Mouse (Mus musculus) intestine, postnatal 0 days (tissue): ENCODE results near the gene Efcab2. TPM values are rescaled to one million over a fixed set of nuclear protein-coding genes. Genes with fewer than 3 reads are reported as not detected.
A peak's percentile ranks its signal among the peaks of the same experiment; 100 is the strongest.

ENCODE experiments used
- ATAC-seq: fragments of 200-750 bp; cut with Nextera tagmentation; 2 replicates; pipeline ENCODE4 v1.8.0; 2017; ENCODE audit warnings: mild to moderate bottlenecking, moderate TSS enrichment, moderate library complexity
- H3K27ac ChIP-seq: fragments of 300-500 bp; sonication (generic); 2 replicates; pipeline ENCODE4 v1.5.1; 2014; ENCODE audit warnings: mild to moderate bottlenecking, low read depth, low read length, moderate library complexity
- H3K27me3 ChIP-seq: fragments of 300-500 bp; sonication (generic); replicated peaks from 2 replicates; pipeline ENCODE4 v1.6.1; 2014; ENCODE audit warnings: low read length, mixed read lengths; ENCODE audit not compliant: control insufficient read depth, insufficient read depth
- H3K36me3 ChIP-seq: fragments of 300-500 bp; sonication (generic); 2 replicates; pipeline ENCODE4 v1.6.1; 2014; ENCODE audit warnings: mild to moderate bottlenecking, moderate library complexity; ENCODE audit not compliant: control insufficient read depth, insufficient read depth
- H3K4me1 ChIP-seq: fragments of 300-500 bp; sonication (generic); replicated peaks from 2 replicates; pipeline ENCODE4 v1.6.1; 2014; ENCODE audit warnings: antibody characterized with exemption, low read length, mixed read lengths; ENCODE audit not compliant: control insufficient read depth, insufficient read depth
- H3K4me2 ChIP-seq: fragments of 300-500 bp; sonication (generic); replicated peaks from 2 replicates; pipeline ENCODE4 v1.6.1; 2014; ENCODE audit warnings: low read depth, mild to moderate bottlenecking, moderate library complexity
- H3K4me3 ChIP-seq: fragments of 300-500 bp; sonication (generic); 2 replicates; pipeline ENCODE4 v1.5.1; 2014; ENCODE audit warnings: low read depth, low read length
- H3K9ac ChIP-seq: fragments of 300-500 bp; sonication (generic); 2 replicates; pipeline ENCODE4 v1.6.1; 2014; ENCODE audit warnings: mild to moderate bottlenecking, low read depth, low read length
- H3K9me3 ChIP-seq: fragments of 300-500 bp; sonication (generic); 2 replicates; pipeline ENCODE4 v1.6.1; 2016; ENCODE audit warnings: mixed run types; ENCODE audit not compliant: control insufficient read depth
- CTCF ChIP-seq: sonication (generic); IDR thresholded peaks from 2 replicates; pipeline ENCODE4 v1.5.1; 2016; ENCODE audit warnings: low read depth, mild to moderate bottlenecking, control low read depth, antibody characterized with exemption, moderate library complexity
- WGBS: fragments of 180-500 bp; shearing (Covaris S2); extraction: QIAGEN DNeasy Blood & Tissue Kit; methylation state at CpG from one replicate; pipeline ENCODE4 v1.1.7; 2014; 5-methylcytosine and 5-hydroxymethylcytosine counted together
- polyA plus RNA-seq: library from polyadenylated mRNA; unstranded; fragments of >200 nt; fragmentation: Nextera tagmentation; extraction: Ambion mirVana; gene quantifications from 2 replicates; pipeline ENCODE4 v1.2.1, GENCODE M21; 2015

The Efcab2 gene
- polyA plus RNA-seq, 1 experiment from 2014 or later, result 7.9 TPM

DNA sequence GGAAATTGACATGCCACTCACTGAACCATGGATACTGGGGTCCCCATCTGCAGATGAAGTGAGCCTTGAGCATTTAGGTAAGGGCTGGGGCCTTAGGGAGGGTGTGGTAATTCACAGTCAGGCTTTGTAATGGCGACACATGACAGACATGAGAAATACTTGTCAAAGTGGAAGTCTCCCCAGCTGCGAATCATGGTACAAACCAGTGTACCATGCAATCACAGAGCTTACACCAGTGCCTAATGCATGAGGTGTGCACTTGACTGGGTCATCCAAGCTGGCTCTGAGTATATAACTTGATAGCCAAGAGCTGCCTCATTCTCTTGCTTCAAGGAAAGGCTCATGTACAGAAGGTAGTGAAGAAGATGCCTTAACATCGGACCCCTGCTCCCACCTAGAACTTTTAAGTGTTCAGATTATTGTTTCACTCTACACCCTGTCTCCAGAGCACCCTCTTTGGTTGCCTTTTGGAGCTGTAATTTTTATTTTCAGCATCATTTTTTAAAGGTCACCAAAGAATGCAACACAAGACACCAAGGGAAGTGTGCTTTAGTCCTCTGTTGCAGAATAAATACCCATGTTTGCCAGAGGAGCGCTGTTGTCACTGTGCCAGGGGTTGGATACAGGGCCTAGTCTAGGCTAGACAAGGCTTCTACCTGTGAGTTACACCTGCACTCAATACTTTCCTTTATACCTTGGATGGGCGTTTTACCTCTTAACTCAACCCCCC is 79.4 kb downstream of the Efcab2 start:
- WGBS, result 81% methylated on average over 5 of the region's 5 CpGs
- H3K4me3 ChIP-seq, result no peak overlapping the region
- no peaks in the 10 kb centered on the region for H3K27me3 ChIP-seq
- H3K4me1 ChIP-seq, result no peaks in the 10 kb centered on the region
- H3K9ac ChIP-seq, result no peak overlapping the region
- no peak overlapping the region for H3K27ac ChIP-seq
- TF ChIP-seq CTCF, result peak; percentile 20; the same call in 1 of the 2 replicates
- no peaks in the 10 kb centered on the region for H3K9me3 ChIP-seq
- ATAC-seq, result no peak
- no peak overlapping the region for H3K4me2 ChIP-seq
- H3K36me3 ChIP-seq, result no peaks in the 10 kb centered on the region

DNA sequence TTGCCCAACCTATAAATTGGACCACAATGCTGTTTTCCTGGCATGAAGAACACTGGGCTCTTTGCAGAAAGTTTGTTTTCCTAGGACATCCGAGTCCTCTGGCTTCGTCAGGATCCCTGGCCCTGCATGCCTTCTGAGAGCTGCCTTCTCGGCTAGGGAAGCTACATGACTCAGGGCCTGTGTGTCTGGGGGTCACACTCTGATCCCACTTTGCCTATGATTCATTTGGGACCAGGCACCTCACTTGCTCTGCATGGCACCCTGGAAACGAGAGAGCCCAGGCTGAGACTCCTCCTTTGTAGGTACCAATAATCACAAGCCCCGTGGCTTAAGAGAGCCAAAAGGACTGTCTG is 80.0 kb downstream of the Efcab2 start:
- no peaks in the 10 kb centered on the region for H3K9me3 ChIP-seq
- no peak overlapping the region for H3K9ac ChIP-seq
- no peak overlapping the region for H3K4me3 ChIP-seq
- no peak for ATAC-seq
- no peaks in the 10 kb centered on the region for H3K4me1 ChIP-seq
- no peak overlapping the region for H3K4me2 ChIP-seq
- TF ChIP-seq CTCF, result no peak
- H3K27ac ChIP-seq, result no peak overlapping the region
- WGBS, result 79% methylated on average over 5 of the region's 5 CpGs
- H3K27me3 ChIP-seq, result no peaks in the 10 kb centered on the region
- H3K36me3 ChIP-seq, result no peaks in the 10 kb centered on the region

DNA sequence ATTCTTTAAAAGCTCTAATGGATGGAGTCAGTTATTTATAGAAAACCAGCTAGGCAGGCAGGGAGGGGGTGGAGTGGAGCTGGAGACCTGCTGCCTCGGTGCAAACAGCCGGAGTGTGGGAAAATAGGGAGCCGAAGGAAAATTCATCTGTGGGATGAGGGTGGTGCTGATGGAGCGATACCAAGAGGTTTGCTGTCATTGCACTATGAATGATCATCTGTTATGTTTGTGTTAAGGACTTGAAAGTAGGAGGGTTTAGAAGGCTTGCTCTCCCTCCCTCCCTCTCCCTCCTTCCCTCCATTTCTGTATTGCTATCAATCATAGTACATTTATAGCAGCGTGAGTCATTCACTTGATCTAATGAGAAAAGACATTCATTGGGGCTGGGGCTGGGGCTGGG is 80.9 kb downstream of the Efcab2 start:
- Histone ChIP-seq H3K4me1 (no peaks in the 10 kb centered on the region), H3K36me3 (no peaks in the 10 kb centered on the region), H3K9ac (no peak overlapping the region), H3K9me3 (no peaks in the 10 kb centered on the region), H3K4me2 (no peak overlapping the region), H3K27ac (no peak overlapping the region), H3K27me3 (no peaks in the 10 kb centered on the region), H3K4me3 (no peak overlapping the region)
- ATAC-seq, result no peak
- TF ChIP-seq CTCF, result no peak
- WGBS, result 36% methylated on average over 5 of the region's 5 CpGs

DNA sequence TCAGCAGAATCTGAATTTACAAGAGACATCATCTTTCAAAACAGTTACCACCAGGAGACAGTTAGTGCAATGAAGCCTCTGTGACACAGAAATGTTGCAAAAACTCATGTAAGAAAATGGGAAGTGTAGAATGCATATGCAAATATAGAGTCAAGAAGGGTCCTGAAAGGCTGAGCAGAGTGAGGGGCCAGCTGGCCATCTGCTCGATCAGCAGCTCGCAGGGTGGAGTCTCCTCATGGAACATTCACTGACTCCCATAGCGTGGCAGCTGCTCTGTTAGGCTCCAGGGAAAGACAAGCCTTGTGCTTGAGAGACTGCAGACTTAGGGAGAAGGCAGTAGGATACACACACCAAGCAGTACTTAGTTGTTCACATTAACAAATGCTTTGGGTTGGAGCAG is 83.2 kb downstream of the Efcab2 start:
- Histone ChIP-seq H3K4me3 (no peak overlapping the region), H3K4me1 (no peaks in the 10 kb centered on the region), H3K27me3 (no peaks in the 10 kb centered on the region), H3K4me2 (no peak overlapping the region), H3K36me3 (no peaks in the 10 kb centered on the region), H3K9me3 (no peaks in the 10 kb centered on the region), H3K9ac (no peak overlapping the region), H3K27ac (no peak overlapping the region)
- 43% methylated on average over 3 of the region's 3 CpGs for WGBS
- no peak for TF ChIP-seq CTCF
- ATAC-seq, result no peak

DNA sequence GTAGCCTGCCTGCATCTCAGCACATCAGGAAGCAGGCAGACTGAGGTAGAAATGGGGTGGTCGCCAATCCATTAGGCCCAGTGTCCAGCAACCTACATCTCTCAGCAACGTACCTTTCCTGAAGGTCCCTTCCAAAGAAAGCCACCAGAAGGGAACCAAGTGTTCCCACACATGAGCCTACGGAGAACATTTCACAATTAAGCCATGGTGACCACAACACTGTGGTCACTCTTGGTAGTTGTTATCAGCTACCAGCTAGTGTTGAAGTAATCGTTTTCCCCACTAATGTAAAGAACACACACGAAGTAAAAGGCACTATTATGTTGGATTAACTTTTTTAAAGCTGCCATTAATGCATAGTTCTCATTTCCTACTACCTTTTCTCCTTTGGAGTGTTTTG is 85.8 kb downstream of the Efcab2 start:
- H3K9me3 ChIP-seq, result no peaks in the 10 kb centered on the region
- no peak overlapping the region for H3K4me2 ChIP-seq
- H3K9ac ChIP-seq, result no peak overlapping the region
- no peak for TF ChIP-seq CTCF
- no peak overlapping the region for H3K4me3 ChIP-seq
- H3K4me1 ChIP-seq, result no peaks in the 10 kb centered on the region
- H3K27me3 ChIP-seq, result no peaks in the 10 kb centered on the region
- 81% methylated on average over 5 of the region's 5 CpGs for WGBS
- no peak for ATAC-seq
- H3K27ac ChIP-seq, result no peak overlapping the region
- no peaks in the 10 kb centered on the region for H3K36me3 ChIP-seq

DNA sequence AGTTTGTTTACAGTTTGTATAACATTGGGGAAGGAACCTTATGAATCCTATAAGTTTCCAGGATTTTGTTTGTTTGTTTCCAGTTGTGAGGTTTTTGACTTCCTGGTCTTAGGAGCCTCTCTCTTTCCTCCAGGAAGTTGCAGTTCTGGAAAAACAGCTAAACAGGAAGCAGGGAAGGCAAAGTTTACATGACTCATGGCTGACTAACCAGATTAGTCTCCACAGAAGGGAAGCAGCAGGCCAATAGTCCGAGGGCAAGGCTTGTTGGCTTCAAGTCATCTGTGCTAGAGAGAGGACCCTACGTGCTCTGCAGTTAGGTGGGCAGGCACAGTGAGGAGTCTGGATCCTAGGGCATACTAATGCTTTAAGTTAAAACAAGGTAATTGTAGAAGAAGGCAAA is 86.6 kb downstream of the Efcab2 start:
- no peak overlapping the region for H3K27ac ChIP-seq
- WGBS, result 36% methylated on average over 2 of the region's 2 CpGs
- no peak overlapping the region for H3K9ac ChIP-seq
- H3K4me3 ChIP-seq, result no peak overlapping the region
- H3K27me3 ChIP-seq, result no peaks in the 10 kb centered on the region
- no peak for TF ChIP-seq CTCF
- no peaks in the 10 kb centered on the region for H3K9me3 ChIP-seq
- H3K36me3 ChIP-seq, result no peaks in the 10 kb centered on the region
- peak; percentile 31; the same call in 1 of the 2 replicates for ATAC-seq
- H3K4me2 ChIP-seq, result no peak overlapping the region
- no peaks in the 10 kb centered on the region for H3K4me1 ChIP-seq

DNA sequence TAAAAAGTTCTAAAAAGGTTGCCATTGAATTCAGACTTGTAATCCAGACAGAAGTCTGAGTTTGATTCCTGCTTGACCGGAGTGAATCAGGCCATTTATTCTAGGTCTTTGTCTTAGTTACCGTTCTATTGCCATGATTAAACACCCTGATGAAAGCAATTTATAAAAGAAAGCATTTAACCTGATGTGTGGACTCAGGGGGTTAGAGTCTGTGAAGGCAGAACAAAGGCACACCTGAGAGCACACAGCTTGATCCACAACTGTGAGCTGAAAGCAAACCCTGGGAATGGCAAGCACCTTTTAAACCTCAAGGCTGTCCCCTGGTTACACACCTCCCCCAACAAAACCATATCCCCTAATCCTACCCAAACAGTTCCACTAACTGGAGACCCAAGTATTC is 90.3 kb downstream of the Efcab2 start:
- Histone ChIP-seq H3K9ac (no peak overlapping the region), H3K4me2 (no peak overlapping the region), H3K4me1 (no peaks in the 10 kb centered on the region), H3K27me3 (no peaks in the 10 kb centered on the region), H3K27ac (no peak overlapping the region), H3K9me3 (no peaks in the 10 kb centered on the region), H3K36me3 (no peaks in the 10 kb centered on the region), H3K4me3 (no peak overlapping the region)
- TF ChIP-seq CTCF, result no peak
- ATAC-seq, result no peak
- WGBS, result 81% methylated on average over 2 of the region's 2 CpGs
